Mouse (Mus musculus) common myeloid progenitor, adult 5-6 weeks (primary cell): ENCODE measurements around the gene Krtap4-16. TPM values are rescaled to one million over a fixed set of nuclear protein-coding genes. Genes with fewer than 3 reads are reported as not detected.
"Not testable (repeated sequence)": the region's sequence is repeated elsewhere in the genome, so short reads cannot be mapped to it uniquely, and the experiment has no call there.

Source experiments
- ATAC-seq: replicated peaks from 2 replicates; pipeline ENCODE4 v1.8.0; 2016; ENCODE audit warnings: low read depth, mild to moderate bottlenecking, moderate TSS enrichment, inconsistent platforms; ENCODE audit not compliant: poor library complexity, severe bottlenecking
- total RNA-seq: library from RNA; stranded (forward); fragments of 200-1000, 187-1606 nt; gene quantifications from 2 replicates; pipeline ENCODE4 v1.2.3, GENCODE M21; 2017

Gene Krtap4-16
- total RNA-seq, result not detected in 2 replicates

DNA sequence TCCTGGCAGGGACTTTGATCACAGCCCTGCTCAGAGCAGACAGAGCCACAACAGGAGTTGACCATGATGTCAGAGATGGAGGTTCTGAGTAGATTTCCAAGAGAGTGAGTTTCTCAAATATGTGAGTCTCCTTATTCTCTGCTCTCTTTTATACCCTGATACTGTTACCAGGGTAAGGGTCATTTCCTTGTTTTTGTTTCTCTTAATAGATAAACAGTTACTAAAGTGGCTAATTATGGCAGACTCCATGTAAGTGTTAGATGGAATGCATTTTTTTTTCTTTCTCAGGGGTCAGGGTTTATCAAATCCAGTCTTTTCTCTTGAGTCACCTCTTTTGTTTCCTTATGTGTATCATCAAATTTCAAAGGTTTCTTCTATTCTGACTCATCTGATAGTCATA is at the start of gene Krtap4-16:
Krtap4-16 (minus strand) TSS at position 101 of the 400 bp plus-strand sequence.
- ATAC-seq, result no peak

DNA sequence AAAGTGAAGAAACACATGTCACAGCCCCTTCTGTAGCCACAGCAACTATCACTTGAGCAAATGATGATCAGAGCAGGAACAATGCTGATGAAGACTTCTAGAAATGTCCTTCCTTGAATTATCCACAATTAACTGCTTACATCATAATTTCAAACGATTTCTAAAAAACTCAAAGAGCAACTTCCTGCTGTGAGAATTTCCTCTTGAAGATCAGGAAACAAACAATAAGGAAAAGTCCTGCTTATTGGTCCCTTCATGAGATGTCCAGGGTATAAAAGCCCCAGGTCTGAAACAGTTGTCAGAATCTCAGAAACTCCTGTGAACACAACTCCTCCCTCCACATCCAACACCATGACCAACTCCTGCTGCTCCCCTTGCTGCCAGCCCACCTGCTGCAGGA is 27.5 kb upstream of the Krtap4-16 start, which contains the start of gene Gm11567:
Gm11567 (plus strand) TSS at position 301 of the 400 bp plus-strand sequence.
- not testable (repeated sequence) for ATAC-seq

DNA sequence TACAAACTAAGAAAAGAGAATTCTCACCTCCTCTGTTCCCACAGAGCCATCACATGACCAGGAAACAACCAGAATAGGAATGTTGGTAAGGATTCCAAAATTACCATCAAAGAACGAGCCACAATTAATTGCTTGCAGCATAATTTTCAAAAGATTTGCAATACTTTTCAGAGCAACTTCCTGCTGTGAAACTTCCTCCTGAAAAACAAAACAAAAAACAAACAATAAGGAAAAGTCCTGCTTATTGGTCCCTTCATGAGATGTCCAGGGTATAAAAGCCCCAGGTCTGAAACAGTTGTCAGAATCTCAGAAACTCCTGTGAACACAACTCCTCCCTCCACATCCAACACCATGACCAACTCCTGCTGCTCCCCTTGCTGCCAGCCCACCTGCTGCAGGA is 21.7 kb upstream of the Krtap4-16 start, which contains the start of gene Krtap9-1:
Krtap9-1 (plus strand) TSS at position 301 of the 400 bp plus-strand sequence.
- not testable (repeated sequence) for ATAC-seq

DNA sequence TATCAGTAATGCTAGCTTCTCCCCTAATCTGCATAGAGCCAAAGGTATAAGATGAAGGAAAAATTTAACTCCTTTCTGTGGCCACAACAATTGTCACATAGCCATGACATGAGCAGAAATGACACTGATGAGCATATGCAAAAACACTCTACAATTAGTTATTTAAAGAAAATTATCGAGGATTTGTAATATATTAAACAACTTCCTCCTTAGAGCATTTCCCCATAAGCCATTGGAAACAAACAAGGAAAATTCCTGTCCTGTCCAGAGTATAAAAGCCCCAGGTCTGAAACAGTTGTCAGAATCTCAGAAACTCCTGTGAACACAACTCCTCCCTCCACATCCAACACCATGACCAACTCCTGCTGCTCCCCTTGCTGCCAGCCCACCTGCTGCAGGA is 12.8 kb upstream of the Krtap4-16 start, which contains the start of gene Gm11559:
Gm11559 (plus strand) TSS at position 301 of the 400 bp plus-strand sequence.
- not testable (repeated sequence) for ATAC-seq

DNA sequence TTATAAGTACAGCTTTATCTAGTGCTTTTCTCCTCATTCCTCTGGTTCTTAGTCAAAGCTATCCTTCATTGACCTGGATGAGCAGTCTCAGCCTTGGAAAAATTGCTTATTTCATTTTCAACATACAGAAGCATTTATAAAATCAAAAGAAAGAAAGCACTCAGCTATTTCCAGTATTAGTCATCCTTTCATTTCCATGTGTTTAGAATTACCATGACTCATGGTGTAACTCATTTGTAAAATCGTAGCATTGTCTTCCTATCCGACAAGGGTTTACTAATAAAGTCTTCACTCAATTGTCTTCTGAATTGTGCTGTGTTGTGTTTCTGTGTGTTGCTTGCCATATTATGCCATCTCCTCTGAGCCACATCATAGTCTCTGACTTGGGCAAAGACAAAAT is 7.4 kb upstream of the Krtap4-16 start:
- no peak for ATAC-seq

DNA sequence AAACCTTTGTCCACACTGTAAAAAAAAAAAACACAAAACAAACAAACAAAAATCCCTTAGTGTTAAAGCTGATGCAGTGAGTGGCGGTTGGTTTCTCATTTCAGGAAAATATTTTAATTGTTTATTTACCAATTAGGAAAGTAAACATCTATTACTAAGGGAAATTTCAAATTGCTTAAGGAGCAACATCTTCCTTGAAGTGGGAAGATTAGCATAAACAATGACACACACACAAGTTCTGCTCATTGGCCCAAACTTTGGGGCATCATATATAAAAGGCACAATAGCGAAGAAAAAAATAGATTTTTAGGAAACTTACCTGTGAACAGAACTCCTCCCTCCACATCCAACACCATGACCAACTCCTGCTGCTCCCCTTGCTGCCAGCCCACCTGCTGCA is 6.2 kb upstream of the Krtap4-16 start, which contains the start of gene Gm11568:
Gm11568 (plus strand) TSS at position 301 of the 400 bp plus-strand sequence.
- ATAC-seq, result no peak

DNA sequence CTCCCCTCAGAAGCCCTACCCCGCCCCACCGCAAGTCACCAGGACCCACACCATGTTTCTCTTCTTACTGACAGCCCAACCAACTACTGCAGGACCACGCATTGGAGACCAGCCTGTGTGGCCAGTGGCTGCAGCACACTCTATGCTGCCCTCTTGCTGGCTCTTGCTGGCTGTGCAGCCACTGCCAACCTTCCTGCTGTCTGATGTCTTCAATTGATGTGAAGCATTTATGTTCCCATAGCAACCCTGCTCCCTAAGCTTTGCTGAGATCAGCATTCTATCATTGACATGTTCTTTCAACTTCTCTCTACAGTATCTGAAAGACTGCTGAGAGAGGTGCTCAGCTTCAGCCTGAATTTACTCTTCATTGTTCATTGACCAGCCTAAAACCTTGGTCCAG is 2.7 kb upstream of the Krtap4-16 start:
- ATAC-seq, result no peak

DNA sequence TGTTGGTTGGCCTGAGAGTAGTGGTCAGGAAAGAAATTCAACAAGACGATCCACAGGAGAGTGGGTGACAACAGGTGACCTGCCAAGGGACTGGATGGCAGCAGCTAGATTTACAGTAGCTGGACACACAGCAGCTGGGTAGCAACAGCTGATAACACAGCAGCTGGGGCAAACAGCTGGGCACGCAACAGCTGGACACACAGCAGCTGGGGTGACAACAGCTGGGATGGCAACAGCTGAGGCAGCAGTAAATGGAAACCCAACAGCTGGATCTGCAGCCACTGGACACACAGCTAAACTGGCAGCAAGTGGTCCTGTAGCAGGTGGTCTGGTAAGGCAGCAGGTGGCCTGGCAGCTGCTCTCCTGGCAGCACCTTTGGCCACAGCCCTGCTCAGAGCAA is 4.7 kb downstream of the Krtap4-16 start:
- no peak for ATAC-seq

DNA sequence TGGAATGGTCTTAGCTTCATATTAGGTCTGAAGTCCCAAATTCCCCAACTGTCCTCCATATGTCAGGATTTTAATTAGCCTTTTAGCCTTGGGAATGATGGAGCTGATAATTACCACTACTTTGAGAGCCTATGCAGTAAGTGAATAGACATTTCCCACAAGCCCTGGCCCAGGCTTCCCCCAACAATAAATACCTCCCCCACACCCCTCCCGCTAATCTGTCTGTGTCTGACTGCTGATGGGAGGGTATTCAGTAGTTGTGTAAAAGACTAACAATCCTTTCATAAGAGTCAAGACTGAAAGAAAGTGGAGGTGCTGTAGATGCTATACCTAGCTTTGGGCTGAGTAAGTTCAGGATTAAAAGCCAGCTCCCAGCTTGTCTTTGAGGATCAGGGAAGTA is 9.2 kb downstream of the Krtap4-16 start:
- ATAC-seq, result no peak

DNA sequence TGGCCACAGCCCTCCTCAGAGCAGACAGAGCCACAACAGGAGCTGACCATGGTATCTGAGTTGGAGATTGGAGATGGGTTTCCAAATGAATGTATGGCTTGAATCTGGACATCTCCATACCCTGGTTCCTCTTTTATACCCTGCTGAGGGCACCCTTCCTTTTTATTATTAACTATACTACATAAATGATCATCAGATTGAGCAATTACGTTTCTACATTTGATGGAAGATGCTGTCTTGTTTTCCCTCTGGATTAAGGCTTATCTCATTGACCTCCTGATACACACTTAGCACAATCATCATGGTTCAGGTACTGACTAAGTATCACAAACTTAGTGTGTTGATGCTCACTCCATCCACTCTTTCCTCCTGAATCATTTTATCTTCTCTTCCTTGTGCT is 13.4 kb downstream of the Krtap4-16 start, which contains the start of gene 2300003K06Rik:
2300003K06Rik (minus strand) TSS at position 101 of the 400 bp plus-strand sequence.
- ATAC-seq, result no peak

DNA sequence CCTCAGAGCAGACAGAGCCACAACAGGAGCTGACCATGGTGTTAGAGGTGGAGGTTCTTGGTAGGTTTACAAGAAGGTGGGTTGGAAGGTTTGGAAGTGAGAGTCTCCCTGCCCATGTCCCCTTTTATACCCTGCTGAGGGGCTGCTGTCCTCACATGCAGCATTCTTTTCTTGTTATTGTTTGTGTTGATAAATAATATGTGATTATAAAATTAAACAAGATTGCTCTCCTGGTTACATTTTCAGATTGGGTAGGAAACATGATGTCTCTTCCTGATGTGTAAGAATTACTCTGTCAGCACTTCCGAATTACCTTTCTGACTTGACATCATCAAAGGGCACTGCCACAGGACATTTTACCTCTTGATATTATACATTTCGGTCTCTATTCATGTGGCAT is 35.8 kb downstream of the Krtap4-16 start, which contains the start of gene Gm11564:
Gm11564 (minus strand) TSS at position 101 of the 400 bp plus-strand sequence.
- not testable (repeated sequence) for ATAC-seq

DNA sequence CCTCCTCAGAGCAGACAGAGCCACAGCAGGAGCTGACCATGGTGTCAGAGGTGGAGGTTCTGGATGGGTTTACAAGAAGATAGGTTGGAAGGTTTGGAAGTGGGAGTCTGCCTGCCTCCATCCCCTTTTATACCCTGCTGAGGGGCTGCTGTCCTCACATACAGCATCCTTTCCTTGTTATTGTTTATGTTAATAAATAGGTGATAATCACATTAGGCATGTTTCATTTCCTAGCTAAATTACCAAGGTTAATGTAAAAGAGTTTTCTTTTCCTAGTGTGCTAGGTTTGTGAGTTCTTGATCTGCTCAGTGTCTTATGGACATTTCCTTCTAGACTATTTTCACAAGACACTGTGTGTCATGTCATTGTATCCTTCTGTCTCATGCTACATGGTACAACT is 41.6 kb downstream of the Krtap4-16 start, which contains the start of gene Krtap4-13:
Krtap4-13 (minus strand) TSS at position 101 of the 400 bp plus-strand sequence.
- ATAC-seq, result not testable (repeated sequence)

DNA sequence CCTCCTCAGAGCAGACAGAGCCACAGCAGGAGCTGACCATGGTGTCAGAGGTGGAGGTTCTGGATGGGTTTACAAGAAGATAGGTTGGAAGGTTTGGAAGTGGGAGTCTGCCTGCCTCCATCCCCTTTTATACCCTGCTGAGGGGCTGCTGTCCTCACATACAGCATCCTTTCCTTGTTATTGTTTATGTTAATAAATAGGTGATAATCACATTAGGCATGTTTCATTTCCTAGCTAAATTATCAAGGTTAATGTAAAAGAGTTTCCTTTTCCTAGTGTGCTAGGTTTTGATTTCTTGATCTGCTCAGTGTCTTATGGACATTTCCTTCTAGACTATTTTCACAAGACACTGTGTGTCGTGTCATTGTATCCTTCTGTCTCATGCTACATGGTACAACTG is 47.1 kb downstream of the Krtap4-16 start, which contains the start of gene Gm11554:
Gm11554 (minus strand) TSS at position 101 of the 400 bp plus-strand sequence.
- ATAC-seq, result not testable (repeated sequence)

Other genes starting within 250 kb of the Krtap4-16 start
- not detected in 2 replicates for gene Gm11938, start 248.3 kb downstream of the Krtap4-16 start, total RNA-seq
- not detected in 2 replicates for gene Gm11937, start 241.4 kb downstream of the Krtap4-16 start, total RNA-seq
- not detected in 2 replicates for gene Krtap2-4, start 236.8 kb downstream of the Krtap4-16 start, total RNA-seq
- gene Gm11562, start 231.2 kb downstream of the Krtap4-16 start, total RNA-seq, result not detected in 2 replicates
- gene Krtap4-1, start 223.4 kb downstream of the Krtap4-16 start, total RNA-seq, result not detected in 2 replicates
- gene Krtap4-2, start 216.5 kb downstream of the Krtap4-16 start, total RNA-seq, result not detected in 2 replicates
- gene Krtap4-7, start 207.5 kb downstream of the Krtap4-16 start, total RNA-seq, result not detected in 2 replicates
- not detected in 2 replicates for gene Gm11555, start 201.4 kb downstream of the Krtap4-16 start, total RNA-seq
- not detected in 2 replicates for gene Gm11563, start 192.6 kb downstream of the Krtap4-16 start, total RNA-seq
- not detected in 2 replicates for gene Krtap4-6, start 185.6 kb downstream of the Krtap4-16 start, total RNA-seq
- not detected in 2 replicates for gene Gm14190, start 160.9 kb downstream of the Krtap4-16 start, total RNA-seq
- not detected in 2 replicates for gene Gm14180, start 117.3 kb downstream of the Krtap4-16 start, total RNA-seq
- gene Gm11595, start 78.7 kb downstream of the Krtap4-16 start, total RNA-seq, result not detected in 2 replicates
- not detected in 2 replicates for gene Krtap4-8, start 70.9 kb downstream of the Krtap4-16 start, total RNA-seq
- not detected in 2 replicates for gene Krtap4-9, start 66.4 kb downstream of the Krtap4-16 start, total RNA-seq
- not detected in 2 replicates for gene Gm11596, start 58.1 kb downstream of the Krtap4-16 start, total RNA-seq
- gene Gm11569, start 52.7 kb downstream of the Krtap4-16 start, total RNA-seq, result not detected in 2 replicates
- gene Gm11554, start 47.2 kb downstream of the Krtap4-16 start, total RNA-seq, result not detected in 2 replicates
- not detected in 2 replicates for gene Krtap4-13, start 41.7 kb downstream of the Krtap4-16 start, total RNA-seq
- gene Gm11564, start 35.9 kb downstream of the Krtap4-16 start, total RNA-seq, result not detected in 2 replicates
- not detected in 2 replicates for gene 2300003K06Rik, start 13.5 kb downstream of the Krtap4-16 start, total RNA-seq
- gene Gm11568, start 6.3 kb upstream of the Krtap4-16 start, total RNA-seq, result not detected in 2 replicates
- not detected in 2 replicates for gene Gm11559, start 12.9 kb upstream of the Krtap4-16 start, total RNA-seq
- not detected in 2 replicates for gene Krtap9-1, start 21.8 kb upstream of the Krtap4-16 start, total RNA-seq
- gene Gm11567, start 27.6 kb upstream of the Krtap4-16 start, total RNA-seq, result not detected in 2 replicates
- gene Krtap31-1, start 56.3 kb upstream of the Krtap4-16 start, total RNA-seq, result not detected in 2 replicates
- gene Gm11565, start 63.1 kb upstream of the Krtap4-16 start, total RNA-seq, result not detected in 2 replicates
- not detected in 2 replicates for gene Krtap31-2, start 84.7 kb upstream of the Krtap4-16 start, total RNA-seq
- not detected in 2 replicates for gene Krtap9-5, start 96.9 kb upstream of the Krtap4-16 start, total RNA-seq
- not detected in 2 replicates for gene Krtap29-1, start 127.4 kb upstream of the Krtap4-16 start, total RNA-seq
- gene Krtap16-1, start 135.0 kb upstream of the Krtap4-16 start, total RNA-seq, result not detected in 2 replicates
- not detected in 2 replicates for gene Krtap17-1, start 142.4 kb upstream of the Krtap4-16 start, total RNA-seq
- not detected in 2 replicates for gene Krt33a, start 164.6 kb upstream of the Krtap4-16 start, total RNA-seq
- not detected in 2 replicates for gene Krt33b, start 178.3 kb upstream of the Krtap4-16 start, total RNA-seq
- not detected in 2 replicates for gene Krt34, start 189.9 kb upstream of the Krtap4-16 start, total RNA-seq
- not detected in 2 replicates for gene Krt31, start 198.9 kb upstream of the Krtap4-16 start, total RNA-seq
- gene Krt32, start 236.6 kb upstream of the Krtap4-16 start, total RNA-seq, result not detected in 2 replicates
- gene Krt35, start 244.6 kb upstream of the Krtap4-16 start, total RNA-seq, result not detected in 2 replicates